Mouse (Mus musculus): ENCODE data around the gene Micu1.

DNA sequence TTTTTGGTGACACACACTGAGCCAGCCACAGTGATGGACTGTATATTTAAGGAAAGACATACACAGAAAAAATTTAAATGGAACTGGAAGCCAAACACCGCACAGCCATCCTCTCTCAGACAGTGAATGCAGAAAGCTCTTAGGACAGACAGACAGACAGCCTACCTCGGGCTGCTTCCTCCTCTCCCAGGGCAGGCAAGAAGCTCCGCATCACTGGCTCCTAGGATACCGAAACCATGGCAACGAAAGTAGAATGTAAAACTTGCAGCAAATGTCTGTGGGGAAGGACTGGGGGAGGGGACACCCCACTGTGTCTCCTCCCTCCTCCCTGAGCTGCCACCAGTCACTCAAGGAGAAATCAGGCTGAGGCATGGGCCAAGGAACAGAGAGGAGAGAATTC lies 195.2 kb downstream of the Micu1 start:
- TF ChIP-seq POLR2A (IDR thresholded peaks at IDR 0.05; ENCODE audit: insufficient read depth, low read length) = no peak
- TF ChIP-seq CTCF (IDR thresholded peaks at IDR 0.05; ENCODE audit: low read depth, low read length) = no peak
- TF ChIP-seq EP300 (IDR thresholded peaks at IDR 0.05; ENCODE audit: insufficient read depth, low read depth, low read length) = no peak

All from ES-Bruce4 (cell line).